Mouse (Mus musculus) cerebellum, adult (tissue): ENCODE measurements around the gene Csdc2.
A peak's percentile ranks its signal among the peaks of the same experiment; 100 is the strongest.
"Not testable (repeated sequence)": the region's sequence is repeated elsewhere in the genome, so short reads cannot be mapped to it uniquely, and the experiment has no call there.

Experiments used
- ATAC-seq: cut with Nextera tagmentation; 2 replicates; pipeline ENCODE4 v1.9.2; 2017; ENCODE audit warnings: mild to moderate bottlenecking, moderate library complexity, mixed read lengths; ENCODE audit not compliant: insufficient number of reproducible peaks, low FRiP score, low TSS enrichment

The Csdc2 gene

GRCm38 (mm10) chr15:81936679-81937078 is at the start of gene Csdc2:
Gene Csdc2 (plus strand): TSS chr15:81936759.
- ATAC-seq, result peak; percentile 65

- no peak for ATAC-seq
Observed at GRCm38 (mm10) chr15:81886795-81887550, 49.6 kb upstream of the Csdc2 start.

DNA sequence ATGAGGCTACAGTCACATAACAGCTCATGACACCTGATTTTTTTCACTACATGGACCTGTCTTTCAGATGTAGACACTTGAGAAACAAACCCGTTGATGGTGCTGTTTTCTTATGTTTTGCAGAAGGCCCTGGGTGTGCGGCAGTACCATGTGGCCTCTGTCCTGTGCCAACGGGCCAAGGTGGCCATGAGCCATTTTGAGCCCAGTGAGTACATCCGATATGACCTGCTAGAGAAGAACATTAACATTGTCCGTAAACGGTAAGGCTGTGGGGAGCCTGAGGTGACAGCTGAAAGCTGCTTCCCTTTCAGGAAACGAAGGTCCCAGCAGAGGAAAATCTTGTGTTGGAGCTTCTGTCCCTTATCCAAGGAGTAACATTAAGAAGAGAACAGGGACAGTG is 47.4 kb upstream of the Csdc2 start:
- ATAC-seq, result peak; percentile 45; the same call in 1 of the 2 replicates

- no peak for ATAC-seq
Observed at GRCm38 (mm10) chr15:81891140-81891802, 45.3 kb upstream of the Csdc2 start.

DNA sequence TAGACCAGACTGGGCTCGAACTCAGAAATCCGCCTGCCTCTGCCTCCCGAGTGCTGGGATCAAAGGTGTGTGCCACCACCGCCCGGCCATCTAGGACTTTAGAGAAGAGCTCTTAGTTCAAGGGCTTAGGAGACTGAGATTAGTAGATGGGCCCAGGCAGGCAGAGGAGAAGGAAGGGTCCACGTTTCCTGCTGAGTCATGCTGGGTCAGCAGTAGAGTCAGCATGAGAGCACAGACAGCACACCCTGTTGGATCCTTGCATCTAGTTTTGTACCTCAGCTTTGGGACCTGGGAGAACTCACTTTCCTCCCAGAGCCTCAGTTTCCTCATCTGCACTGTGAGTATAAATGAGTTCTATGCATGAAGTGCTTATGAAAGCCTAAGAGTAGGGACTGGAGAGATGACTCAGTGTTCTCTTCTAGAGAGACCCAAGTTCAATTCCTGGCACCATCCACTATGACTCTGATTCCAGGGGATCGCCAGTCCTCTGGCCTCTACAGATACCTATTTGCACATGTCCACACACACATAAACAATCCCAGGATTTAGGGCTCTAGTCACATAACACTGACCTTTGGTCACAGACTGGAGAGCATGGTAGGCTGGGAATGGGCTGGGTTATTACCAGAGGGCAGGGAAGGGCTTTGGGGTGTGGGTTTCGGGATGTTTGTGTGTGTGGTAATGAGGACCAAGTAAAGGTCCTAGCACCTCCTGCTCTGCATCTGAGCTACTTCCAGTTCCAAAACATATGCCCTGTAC is 44.6 kb upstream of the Csdc2 start:
- no peak for ATAC-seq

DNA sequence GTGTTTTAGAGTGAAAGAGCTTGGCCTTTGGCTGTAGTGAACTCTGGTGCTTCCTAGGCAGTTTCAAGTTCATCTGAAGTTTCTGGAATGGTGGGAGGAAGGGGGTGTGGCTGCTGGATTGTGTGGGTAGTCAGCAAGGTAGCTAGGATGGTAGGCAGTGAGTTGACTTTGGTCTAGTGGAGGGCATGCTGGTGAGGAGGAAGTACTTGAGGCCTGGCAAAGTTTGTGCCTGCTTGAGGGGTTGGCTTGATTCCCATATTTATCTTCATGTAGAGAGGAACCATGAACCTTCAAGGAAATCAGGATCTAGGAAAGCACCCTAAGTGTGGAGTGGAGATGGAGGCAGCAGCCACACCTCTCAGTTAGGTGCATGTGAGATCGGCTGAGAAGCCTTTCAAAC is 42.6 kb upstream of the Csdc2 start:
- ATAC-seq, result no peak

DNA sequence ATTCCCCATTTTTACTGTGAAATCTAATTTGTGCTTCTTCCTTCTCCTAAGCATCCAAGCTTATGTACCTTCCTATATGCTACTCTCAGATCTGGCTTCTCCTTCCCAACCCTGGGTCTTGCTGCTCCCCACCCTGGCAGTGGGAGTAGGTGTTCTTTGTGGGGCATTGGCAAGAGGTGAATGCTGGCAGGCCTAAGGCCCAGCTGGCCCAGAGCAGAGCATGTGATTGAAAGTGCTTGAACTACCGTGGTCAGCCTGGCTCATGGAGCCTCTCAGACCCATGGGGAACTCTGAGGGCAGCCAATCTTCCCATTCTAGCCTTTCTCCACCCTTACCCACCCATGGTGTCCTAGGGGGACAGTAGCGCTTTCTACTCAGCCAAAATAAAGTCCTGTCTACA is 40.2 kb upstream of the Csdc2 start:
- ATAC-seq, result no peak

- ATAC-seq, result no peak
Observed at GRCm38 (mm10) chr15:81897607-81898285, 38.8 kb upstream of the Csdc2 start.

DNA sequence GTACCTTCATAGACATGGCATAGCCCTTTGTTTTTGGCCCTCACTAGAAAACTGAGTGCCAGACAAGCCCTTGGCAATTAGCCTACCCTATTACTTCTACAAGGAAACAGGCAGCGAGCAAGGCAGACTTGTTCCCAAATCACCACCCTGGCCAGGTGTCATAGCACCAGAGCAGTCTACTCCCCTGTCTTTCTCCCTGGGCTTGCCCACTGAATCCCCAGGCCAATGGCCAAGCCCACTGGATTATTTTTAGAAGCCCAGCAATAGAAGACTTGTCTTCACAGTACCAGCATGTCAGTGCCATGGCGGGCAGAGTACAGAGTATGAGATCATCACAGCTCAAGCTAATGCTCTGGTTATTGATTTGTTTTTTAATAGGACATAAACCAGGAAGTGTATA is 37.8 kb upstream of the Csdc2 start:
- no peak; the same call in 1 of the 2 replicates for ATAC-seq

DNA sequence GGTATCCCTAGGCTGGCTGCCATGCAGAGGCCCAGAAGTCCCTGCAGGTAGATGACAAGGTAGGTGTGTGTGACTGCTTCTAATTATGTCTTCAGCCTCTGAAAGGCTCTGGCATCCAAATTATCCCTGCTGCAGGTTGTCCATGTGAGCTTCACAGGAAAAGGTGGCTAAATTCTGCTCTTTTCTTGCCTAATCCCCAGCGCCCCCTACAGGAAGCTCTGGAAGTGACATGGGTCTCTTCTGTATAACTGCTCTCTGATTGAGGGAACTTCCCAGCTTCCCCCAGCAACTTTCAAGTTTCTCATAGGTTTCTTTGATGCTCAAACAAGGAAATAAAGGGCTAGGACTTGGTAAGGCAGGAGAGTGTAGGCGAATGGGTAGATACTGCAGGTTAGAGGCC is 31.6 kb upstream of the Csdc2 start:
- ATAC-seq, result no peak

- no peak for ATAC-seq
Observed at GRCm38 (mm10) chr15:81907953-81908352, 28.6 kb upstream of the Csdc2 start.

GRCm38 (mm10) chr15:81908767-81909166 is 27.8 kb upstream of the Csdc2 start:
- ATAC-seq, result not testable (repeated sequence)

- no peak for ATAC-seq
Observed at GRCm38 (mm10) chr15:81912498-81912897, 24.1 kb upstream of the Csdc2 start.

DNA sequence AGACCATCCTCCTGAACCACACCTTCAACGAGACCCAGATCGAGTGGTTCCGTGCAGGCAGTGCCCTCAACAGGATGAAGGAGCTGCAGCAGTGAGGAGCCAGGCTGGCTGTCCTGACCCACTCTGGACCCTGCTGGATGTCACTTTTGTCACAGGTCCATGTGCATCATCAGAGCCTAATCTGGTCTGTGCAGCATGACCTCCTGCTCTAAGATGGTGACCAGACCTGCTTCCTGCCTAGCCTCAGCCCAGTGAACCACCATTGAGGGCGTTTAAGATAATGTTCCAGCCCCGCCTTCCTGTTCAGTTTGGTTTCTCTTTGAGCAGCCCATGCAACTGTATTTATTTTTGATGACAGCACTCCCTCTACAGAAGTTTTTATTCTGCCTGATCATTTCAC is 21.9 kb upstream of the Csdc2 start:
- no peak for ATAC-seq

DNA sequence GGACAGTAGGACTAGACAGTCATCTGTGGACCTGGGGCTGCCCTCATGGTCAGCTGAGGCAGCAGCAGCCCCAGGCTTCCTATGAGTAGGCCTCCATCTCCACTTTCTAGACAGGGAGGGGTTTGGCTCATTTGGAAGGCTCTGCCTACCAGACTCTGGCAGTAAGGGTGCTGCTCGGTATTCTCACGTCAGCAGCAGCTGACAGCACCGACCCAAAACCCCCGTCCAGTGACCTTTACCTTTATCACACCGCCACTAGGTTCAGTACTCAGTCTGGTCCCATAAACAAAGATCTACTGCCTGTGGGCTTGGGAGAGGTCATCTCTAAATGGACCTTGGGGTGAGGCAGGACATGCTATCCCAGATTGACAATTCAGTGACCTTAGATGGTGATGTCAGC is 20.9 kb upstream of the Csdc2 start:
- no peak for ATAC-seq

DNA sequence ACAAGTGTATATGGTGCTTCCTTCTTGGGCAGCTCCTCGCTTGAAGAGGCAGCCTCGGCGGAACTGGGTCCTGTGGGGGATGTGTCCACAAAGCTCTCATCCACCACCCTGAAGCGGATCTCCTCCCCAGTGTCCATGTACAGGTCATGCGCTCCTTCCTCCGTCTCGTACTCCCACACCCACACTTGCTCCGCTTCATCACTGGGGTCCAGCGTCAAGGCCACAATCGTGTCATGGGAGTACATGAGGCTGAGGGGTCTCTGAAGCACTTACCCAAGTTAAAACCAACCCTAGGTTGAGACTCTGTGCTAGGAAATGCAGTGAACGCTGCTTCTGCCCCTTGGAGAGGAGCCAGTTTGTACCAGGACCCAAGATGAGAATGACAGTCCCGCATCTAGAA is 19.4 kb upstream of the Csdc2 start:
- ATAC-seq, result no peak

GRCm38 (mm10) chr15:81917621-81918463 is 18.7 kb upstream of the Csdc2 start:
- ATAC-seq, result no peak

DNA sequence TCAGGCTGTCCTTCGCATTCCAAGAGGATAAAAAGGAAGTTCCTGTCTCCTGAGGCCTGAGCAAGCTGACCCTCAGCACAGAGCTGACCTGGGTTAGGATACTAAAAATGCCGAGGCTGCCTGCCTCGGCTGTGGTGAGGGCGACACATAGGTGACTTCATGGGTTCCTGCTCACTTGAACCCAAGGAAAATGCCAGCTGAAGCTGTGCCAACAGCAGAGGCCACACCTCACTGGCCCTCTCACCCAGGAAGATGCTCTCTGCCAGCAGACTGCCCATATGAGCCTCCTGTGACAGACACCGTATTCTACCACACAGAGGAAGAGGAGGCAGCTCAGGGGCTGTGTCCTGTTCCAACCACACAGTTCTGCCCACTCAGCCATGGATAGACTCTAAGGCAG is 17.5 kb upstream of the Csdc2 start:
- 0 out of 2 replicates have a peak, but pooled peaks have one; percentile 7 for ATAC-seq

- peak; percentile 41; the same call in 1 of the 2 replicates for ATAC-seq
Observed at GRCm38 (mm10) chr15:81920546-81921217, 15.9 kb upstream of the Csdc2 start.
